Mouse (Mus musculus) spleen, adult 18-20 months (tissue): ENCODE data around the gene Rpl19.

Experiments
- DNase-seq, 2 experiments: peaks; one replicate each; pipeline ENCODE4 v3.0.0; 2022; ENCODE audit warnings: mixed read lengths in 2 of 2

Rpl19 gene

GRCm38 (mm10) chr11:98026570-98027296 is at the start of gene Rpl19:
Gene Rpl19 (plus strand): TSS chr11:98026710.
- DNase-seq: peak; percentile 82 to 90

- no peak for DNase-seq
Observed at GRCm38 (mm10) chr11:97977797-97978196, 48.7 kb upstream of the Rpl19 start.

GRCm38 (mm10) chr11:97978392-97978791 is 48.1 kb upstream of the Rpl19 start:
- DNase-seq: no peak

- DNase-seq: no peak
Observed at GRCm38 (mm10) chr11:97979824-97980495, 46.5 kb upstream of the Rpl19 start.

GRCm38 (mm10) chr11:97980531-97980966 is 46.0 kb upstream of the Rpl19 start:
- DNase-seq: no peak

- DNase-seq: no peak
Observed at GRCm38 (mm10) chr11:97982721-97983120, 43.8 kb upstream of the Rpl19 start.

GRCm38 (mm10) chr11:97983506-97983905 is 43.0 kb upstream of the Rpl19 start:
- DNase-seq: no peak

- DNase-seq: no peak
Observed at GRCm38 (mm10) chr11:97983983-97984382, 42.5 kb upstream of the Rpl19 start.

GRCm38 (mm10) chr11:97985727-97986677 is 40.5 kb upstream of the Rpl19 start, which contains the start of gene Plxdc1:
Gene Plxdc1 (minus strand): TSS chr11:97986444.
- DNase-seq: peak in 1 of 2 experiments; percentile 53

- DNase-seq: no peak
Observed at GRCm38 (mm10) chr11:97986738-97987465, 39.6 kb upstream of the Rpl19 start.

GRCm38 (mm10) chr11:97987551-97988526 is 38.7 kb upstream of the Rpl19 start:
- DNase-seq: peak; percentile 89 to 95

GRCm38 (mm10) chr11:97988530-97989096 is 37.9 kb upstream of the Rpl19 start:
- peak; percentile 81 to 88 for DNase-seq

GRCm38 (mm10) chr11:97994539-97995100 is 31.9 kb upstream of the Rpl19 start:
- peak; percentile 79 to 94 for DNase-seq

- peak; percentile 60 to 70 for DNase-seq
Observed at GRCm38 (mm10) chr11:97995564-97996288, 30.8 kb upstream of the Rpl19 start, which contains the start of gene Arl5c. Gene Arl5c (minus strand): TSS chr11:97996181.

- DNase-seq: no peak
Observed at GRCm38 (mm10) chr11:97996691-97997090, 29.8 kb upstream of the Rpl19 start.

- DNase-seq: no peak
Observed at GRCm38 (mm10) chr11:97997387-97997960, 29.0 kb upstream of the Rpl19 start.

GRCm38 (mm10) chr11:97998074-97998793 is 28.3 kb upstream of the Rpl19 start:
- no peak for DNase-seq

GRCm38 (mm10) chr11:97998898-97999608 is 27.5 kb upstream of the Rpl19 start:
- DNase-seq: peak in 1 of 2 experiments; percentile 65
